Mouse (Mus musculus) CH12F3 (cell line): Measurements from ENCODE around the gene Slc16a11.
"Not testable (repeated sequence)": the region's sequence is repeated elsewhere in the genome, so short reads cannot be mapped to it uniquely, and the experiment has no call there.

Experiments
- in situ Hi-C: fragments of 300-500 bp; cut with MboI; formaldehyde crosslinking; loops from 2 replicates; pipeline ENCODE4 v1.14.3; 2020; ENCODE audit warnings: low sequenced_read_pairs

Slc16a11 gene

GRCm38 (mm10) chr11:70212423-70212822 lies at the start of gene Slc16a11:
TSS of gene Slc16a11 (plus strand) at chr11:70212752.
- in situ Hi-C loops, result no loop called here

DNA sequence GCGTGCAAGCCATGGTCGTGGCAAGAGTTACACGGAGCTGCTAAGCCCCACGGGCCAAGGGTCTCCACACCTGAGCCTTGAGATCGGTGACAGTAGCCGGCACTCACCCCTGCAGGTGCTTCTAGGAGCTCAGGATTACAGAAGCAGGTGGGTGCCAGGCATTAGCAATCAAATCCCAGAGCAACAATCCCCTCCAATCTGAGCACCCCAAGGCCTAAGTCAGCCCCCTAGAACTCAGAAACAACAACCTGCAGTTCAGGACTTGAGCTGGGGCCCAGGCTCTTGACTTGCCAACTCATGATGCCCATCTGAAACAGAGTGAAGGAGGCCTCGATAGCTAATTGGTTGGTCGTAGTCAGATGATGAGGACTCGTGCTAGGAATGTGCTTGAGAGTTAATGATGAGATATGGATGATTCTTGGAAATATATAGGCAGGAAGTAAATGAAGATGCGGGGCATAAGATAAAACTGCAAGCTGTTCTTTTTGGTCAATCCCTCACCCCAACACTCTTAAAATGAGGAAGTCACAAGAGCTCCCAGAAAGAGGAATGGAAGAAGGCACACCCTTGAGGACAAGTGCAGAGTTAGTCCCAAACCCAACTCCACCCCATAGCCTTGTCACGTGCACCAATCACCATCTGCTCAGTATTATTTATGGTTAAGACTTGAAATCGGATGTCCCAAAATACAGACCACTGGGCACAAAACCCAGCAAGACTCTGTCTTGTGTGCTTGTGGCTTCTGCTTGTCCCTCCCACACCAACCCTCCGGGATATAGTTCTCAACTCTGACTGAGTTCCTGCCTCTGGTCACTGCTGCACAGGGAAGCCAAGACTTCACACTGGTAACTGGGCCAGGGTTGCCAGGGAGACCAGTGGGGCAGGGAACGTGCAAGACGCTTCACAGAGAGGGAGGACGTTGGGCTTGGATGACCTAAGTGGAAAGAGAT lies 46.3 kb upstream of the Slc16a11 start:
- in situ Hi-C loops, result no loop called here

DNA sequence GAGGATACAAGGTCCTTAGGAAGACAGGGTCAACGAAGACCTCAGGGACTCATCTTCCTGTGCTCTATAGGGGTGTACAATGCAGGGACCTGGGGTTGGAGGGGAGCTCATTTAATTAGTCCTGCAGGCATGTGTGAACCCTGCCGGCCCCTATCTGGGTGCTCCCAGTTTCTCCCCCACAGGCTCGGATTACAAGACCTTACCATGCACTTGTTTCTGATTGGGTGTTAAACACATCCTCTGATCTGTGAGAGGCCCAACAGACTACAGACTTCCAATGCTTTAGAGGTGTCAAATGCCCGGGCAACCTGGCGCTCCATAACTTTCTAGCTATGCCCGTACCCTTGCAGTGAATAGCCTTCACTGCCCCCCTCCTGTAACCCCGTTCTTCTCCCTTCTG lies 44.4 kb upstream of the Slc16a11 start:
- in situ Hi-C loops, result no loop called here

GRCm38 (mm10) chr11:70169471-70169870 lies 43.1 kb upstream of the Slc16a11 start:
- in situ Hi-C loops, result not testable (repeated sequence)

DNA sequence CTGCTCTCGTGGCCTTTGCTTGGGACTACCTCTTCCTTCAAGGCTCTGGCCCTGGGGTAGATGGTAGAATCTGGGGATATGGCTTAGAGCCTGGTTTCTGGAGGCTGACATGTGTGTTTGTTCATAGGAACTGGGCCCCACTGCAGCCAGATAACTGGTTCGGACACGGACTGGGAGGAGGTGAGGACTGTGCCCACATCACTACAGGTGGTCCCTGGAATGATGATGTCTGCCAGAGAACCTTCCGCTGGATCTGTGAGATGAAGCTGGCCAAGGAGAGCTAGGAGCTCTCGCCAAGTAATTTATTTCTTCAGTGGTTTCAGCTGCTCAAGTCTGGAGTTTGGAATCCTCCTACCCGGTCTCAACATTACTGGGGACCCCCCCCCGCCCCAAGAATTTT lies 42.3 kb upstream of the Slc16a11 start:
- in situ Hi-C loops, result no loop called here

DNA sequence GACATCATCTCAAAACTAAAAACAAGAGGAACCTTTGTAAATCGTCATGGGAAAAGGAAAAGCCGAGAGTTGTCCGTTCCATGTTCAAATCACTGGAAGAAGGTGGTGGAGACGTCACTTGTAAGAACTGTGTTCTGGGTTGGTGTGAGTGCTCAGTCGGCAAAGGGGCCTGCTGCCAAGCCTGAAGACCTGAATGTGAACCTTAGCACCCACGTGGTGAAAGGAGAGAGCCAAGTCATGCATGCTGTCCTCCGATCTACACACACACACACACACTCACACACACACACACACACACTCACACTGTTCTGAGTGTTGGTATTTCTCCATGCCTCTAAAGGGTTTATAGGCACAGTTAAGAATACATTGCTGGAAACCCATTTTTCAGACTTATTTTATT lies 41.4 kb upstream of the Slc16a11 start:
- in situ Hi-C loops, result no loop called here

DNA sequence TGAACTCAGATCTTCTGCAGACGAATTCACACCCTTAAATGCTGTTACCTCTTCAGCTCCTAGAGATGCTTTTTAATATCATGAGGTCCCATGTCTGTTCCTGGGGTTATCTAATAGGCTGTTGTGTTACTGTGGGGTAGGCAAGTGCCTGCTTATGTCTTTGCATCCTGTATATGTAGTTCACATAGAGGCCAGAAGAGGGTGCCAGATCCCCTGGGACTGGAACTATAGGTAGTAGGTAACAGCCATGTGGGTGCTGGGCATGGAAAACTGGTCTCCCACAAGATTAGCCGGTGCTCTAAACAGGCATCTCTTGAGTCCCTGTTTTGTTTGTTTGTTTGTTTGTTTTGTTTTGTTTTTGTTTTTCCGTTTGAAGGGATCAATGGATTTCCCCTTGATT lies 40.7 kb upstream of the Slc16a11 start:
- in situ Hi-C loops, result no loop called here

GRCm38 (mm10) chr11:70172298-70172697 lies 40.3 kb upstream of the Slc16a11 start:
- in situ Hi-C loops, result no loop called here

- in situ Hi-C loops, result no loop called here
Observed at GRCm38 (mm10) chr11:70174491-70174890, 38.1 kb upstream of the Slc16a11 start.

- in situ Hi-C loops, result loop anchor here (25.0 kb wide), 1 partner anchor 115 kb away; the partner anchor contains the start of gene Asgr1
Observed at GRCm38 (mm10) chr11:70177647-70178046, 34.9 kb upstream of the Slc16a11 start.

DNA sequence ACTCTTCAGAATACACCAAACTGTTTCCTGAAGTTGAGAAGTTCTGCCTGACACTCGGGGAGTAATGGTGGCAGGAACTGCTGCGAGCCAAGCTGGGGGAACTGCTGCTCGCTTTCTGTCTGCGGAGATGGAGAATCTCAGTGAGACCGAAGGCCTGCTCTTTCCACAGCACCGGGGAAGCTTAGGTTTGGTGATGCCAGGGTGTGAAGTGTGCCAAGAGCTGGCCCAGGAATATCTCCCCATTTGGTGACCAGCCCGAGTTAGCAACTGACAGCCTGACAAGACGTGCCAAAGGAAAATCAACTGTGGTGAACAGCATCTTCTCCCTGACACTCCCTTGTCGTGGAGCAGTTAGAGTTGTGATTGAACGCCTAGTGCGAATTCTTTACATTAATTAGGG lies 34.2 kb upstream of the Slc16a11 start:
- in situ Hi-C loops, result loop anchor here (25.0 kb wide), 1 partner anchor 116 kb away; the partner anchor contains the start of gene Asgr1

GRCm38 (mm10) chr11:70178756-70179155 lies 33.8 kb upstream of the Slc16a11 start:
- in situ Hi-C loops, result loop anchor here (25.0 kb wide), 1 partner anchor 116 kb away; the partner anchor contains the start of gene Asgr1

DNA sequence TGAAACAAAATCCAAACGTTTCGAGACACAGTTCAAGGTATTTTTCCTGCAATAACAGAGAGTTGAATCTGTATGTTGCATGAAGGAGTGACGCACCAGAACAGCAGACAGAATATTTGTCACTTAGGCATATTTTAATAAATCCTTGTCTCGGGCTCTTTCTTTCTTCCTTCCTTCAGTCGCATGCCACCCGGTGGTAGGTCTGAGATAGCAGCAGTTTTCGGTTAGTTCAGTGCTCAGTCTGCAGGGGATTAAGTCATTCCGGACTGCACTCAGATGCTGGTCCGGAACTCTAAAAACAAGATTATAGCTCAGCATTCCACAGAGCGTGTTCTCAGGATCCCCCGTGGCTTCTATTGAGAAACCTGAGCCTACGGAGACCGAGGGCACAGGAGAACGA lies 33.2 kb upstream of the Slc16a11 start:
- in situ Hi-C loops, result loop anchor here (25.0 kb wide), 1 partner anchor 117 kb away; the partner anchor contains the start of gene Asgr1

GRCm38 (mm10) chr11:70180496-70180895 lies 32.1 kb upstream of the Slc16a11 start:
- in situ Hi-C loops, result loop anchor here (25.0 kb wide), 1 partner anchor 118 kb away; the partner anchor contains the start of gene Asgr1

DNA sequence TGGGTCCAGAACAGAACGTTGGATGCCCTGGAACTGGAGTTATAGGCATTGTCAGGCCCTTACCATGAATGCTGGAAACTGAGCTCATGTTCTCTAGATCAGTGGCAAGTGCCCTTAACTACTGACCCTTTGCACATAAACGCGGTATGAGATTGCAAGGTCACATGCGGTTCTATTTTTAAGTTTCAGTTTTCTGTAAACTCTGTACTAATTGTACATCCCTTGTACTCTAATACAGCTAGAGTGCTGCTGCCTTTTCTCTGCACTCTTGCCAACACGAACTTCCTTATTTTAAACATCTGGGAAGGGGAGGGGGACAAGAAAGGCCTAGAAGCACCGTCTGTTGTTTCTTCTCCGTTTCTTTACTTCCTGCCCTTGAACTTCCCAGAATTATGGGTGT lies 27.4 kb upstream of the Slc16a11 start:
- in situ Hi-C loops, result loop anchor here (25.0 kb wide), 1 partner anchor 123 kb away; the partner anchor contains the start of gene Asgr1

GRCm38 (mm10) chr11:70189319-70190134 lies 23.0 kb upstream of the Slc16a11 start:
- in situ Hi-C loops, result loop anchor here (25.0 kb wide), 1 partner anchor 127 kb away; the partner anchor contains the start of gene Asgr1

DNA sequence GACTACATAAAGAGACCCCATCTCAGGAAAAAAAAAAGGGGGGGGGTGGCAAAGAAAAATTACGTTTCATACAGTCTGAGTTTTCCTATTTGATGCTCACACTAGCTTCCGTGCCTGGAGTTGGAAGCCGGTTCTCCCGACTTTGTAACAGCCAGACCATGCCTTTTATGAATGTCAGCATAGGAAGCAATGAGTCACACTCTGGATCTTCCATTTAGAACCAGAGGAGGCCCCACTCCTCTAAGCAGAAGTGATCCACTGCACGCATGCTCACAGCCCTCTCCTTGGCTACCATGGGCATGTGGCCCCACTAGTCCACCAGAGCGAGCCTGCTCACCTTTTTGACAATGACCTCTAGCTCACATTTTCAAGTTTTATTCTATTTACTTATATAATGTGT lies 21.4 kb upstream of the Slc16a11 start:
- in situ Hi-C loops, result loop anchor here (25.0 kb wide), 1 partner anchor 129 kb away; the partner anchor contains the start of gene Asgr1

DNA sequence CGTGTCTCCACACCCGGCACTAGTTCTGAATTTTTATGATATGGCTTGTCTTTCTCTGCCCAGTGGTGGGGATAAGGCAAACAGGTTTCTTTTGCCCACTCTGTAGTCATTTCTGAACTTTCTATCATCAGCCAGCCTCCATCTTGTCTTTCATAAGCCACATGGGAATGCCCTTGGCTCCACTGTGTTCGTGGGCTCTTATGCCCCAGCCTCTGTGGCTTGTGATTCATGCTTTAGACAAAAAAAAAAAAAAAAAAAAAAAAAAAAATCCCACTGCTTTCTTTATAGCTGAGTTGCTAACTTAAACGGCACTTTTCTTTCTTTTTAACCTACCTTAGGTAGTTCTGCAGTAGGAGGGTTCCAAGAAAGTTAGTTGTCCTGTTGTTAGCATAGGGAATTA lies 20.4 kb upstream of the Slc16a11 start:
- in situ Hi-C loops, result loop anchor here (25.0 kb wide), 1 partner anchor 130 kb away; the partner anchor contains the start of gene Asgr1

GRCm38 (mm10) chr11:70193354-70194285 lies 18.9 kb upstream of the Slc16a11 start:
- in situ Hi-C loops, result loop anchor here (25.0 kb wide), 1 partner anchor 131 kb away; the partner anchor contains the start of gene Asgr1

DNA sequence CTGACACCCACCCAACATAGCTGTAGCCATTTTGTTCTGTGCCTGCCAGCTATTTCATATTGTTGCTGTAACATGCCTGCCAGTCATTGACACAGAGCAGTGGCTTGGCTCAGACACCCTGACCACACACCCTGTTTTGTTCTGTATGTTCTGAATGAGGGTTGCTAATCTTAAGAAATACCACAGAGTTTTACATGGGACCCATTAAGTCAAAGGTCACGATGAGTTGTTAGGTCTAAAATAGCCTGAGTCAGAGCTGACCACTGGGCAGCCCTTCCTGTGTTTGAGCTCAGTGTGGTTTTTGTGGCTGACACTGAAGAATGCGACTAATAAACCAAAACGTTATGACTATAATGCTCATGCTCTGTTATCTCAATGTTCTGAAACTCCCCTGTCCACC lies 14.2 kb upstream of the Slc16a11 start:
- in situ Hi-C loops, result loop anchor here (25.0 kb wide), 1 partner anchor 136 kb away; the partner anchor contains the start of gene Asgr1
